Mouse (Mus musculus): ENCODE results near the gene Tmem132d. TPM values are rescaled to one million over a fixed set of nuclear protein-coding genes. Genes with fewer than 3 reads are reported as not detected.
"Not testable (repeated sequence)": the region's sequence is repeated elsewhere in the genome, so short reads cannot be mapped to it uniquely, and the experiment has no call there.

Gene Tmem132d
- total RNA-seq, 2 experiments from 2014 or later, result 0.03 to 0.08 TPM

GRCm38 (mm10) chr5:128113107-128113506 lies 319.8 kb downstream of the Tmem132d start:
- intact Hi-C loops (cut with DNase I), result no loop called here

DNA sequence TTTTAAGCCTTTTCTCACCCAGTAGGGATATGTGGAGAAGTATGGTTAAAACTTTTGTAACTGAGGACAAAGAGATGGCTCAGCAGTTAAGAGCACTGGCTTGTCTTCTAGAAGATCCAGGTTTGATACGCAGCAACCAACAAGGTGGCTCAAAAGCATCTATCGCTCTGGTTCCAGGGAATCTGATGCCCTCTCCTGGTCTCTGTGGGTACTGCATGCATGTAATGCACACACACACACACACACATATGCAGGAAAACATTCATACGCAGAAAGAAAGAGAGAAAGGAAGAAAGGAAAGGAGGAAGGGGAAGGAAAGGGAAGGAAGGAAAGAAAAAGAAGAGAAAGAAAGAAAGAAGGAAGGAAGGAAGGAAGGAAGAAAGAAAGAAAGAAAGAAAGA lies 320.4 kb downstream of the Tmem132d start:
- intact Hi-C loops (cut with DNase I), result no loop called here
- no peak for DNase-seq

More at GRCm38 (mm10) chr5:128113107-128113506, 319.8 kb downstream of the Tmem132d start:
- no peak for DNase-seq

- intact Hi-C loops (cut with DNase I), result no loop called here
- no peak for DNase-seq
These were observed 321.2 kb downstream of the Tmem132d start for GRCm38 (mm10) chr5:128111664-128112063.

DNA sequence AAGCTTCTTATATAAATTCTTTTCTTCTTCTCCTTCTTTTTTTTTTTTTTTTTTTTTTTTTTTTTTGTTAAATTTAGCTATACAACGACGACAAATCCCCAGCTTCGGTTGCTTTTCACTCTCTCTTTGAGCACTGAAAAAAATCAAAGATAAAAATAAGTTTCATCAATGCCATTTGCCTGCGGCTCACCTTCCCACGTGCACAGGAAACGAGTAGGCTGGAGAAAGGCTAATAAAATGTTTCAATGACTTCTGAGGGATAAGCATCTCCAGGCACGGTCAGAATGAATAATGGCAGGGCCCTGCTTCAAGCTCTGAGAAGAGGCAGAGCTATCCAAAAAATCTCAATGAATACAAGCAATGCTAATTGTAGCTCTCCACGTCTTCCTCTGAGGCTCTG lies 330.3 kb downstream of the Tmem132d start:
- intact Hi-C loops (cut with DNase I), result no loop called here

GRCm38 (mm10) chr5:128100331-128100730 lies 332.5 kb downstream of the Tmem132d start:
- intact Hi-C loops (cut with DNase I), result no loop called here
- no peak for DNase-seq

More for the DNA sequence above, 330.3 kb downstream of the Tmem132d start:
- no peak for DNase-seq

- no peak for DNase-seq
- intact Hi-C loops (cut with DNase I), result no loop called here
These were observed 333.4 kb downstream of the Tmem132d start for GRCm38 (mm10) chr5:128099439-128099838.

- intact Hi-C loops (cut with DNase I), result no loop called here
- DNase-seq, result no peak
These were observed 342.3 kb downstream of the Tmem132d start for GRCm38 (mm10) chr5:128090578-128090977.

DNA sequence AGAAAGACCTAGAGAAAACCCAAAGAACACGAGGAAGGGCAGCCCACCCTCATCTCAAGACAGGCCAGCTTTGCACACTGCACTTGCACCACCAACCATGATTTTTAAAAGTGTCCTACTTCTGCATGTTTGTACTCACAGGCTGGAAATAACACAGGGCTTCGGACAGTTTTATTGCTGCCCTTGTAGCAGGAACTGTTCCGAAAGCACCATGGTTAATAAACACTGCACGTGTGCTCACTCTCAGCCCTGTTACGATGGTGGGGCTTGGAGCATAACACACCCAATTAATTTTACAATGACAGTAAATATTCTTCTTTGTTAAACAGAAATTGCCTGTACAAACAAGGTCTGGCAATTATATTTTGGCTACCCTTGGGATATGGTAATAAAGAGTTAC lies 357.4 kb downstream of the Tmem132d start:
- no peak for DNase-seq
- intact Hi-C loops (cut with DNase I), result no loop called here

GRCm38 (mm10) chr5:128072616-128073015 lies 360.3 kb downstream of the Tmem132d start:
- DNase-seq, result no peak
- intact Hi-C loops (cut with DNase I), result no loop called here

DNA sequence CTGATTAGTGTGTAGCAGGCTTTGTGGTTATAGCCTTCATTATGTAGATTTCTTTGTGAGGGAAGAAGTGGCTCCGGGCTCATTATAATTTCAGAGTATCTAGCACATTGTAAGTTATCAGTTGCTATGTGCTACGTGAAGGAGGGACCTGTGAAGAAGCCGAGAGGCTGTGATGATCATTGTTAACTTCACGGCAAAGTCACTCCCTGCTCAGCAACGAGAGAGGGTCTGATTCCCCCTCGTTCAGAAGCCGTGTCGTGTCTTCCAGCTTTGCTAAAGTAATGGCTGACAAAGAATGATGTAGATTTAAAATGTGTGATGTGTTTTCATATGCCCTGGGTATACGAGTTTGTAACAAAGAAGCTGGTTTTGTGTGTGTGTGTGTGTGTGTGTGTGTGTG lies 391.1 kb downstream of the Tmem132d start:
- DNase-seq, result no peak
- intact Hi-C loops (cut with DNase I), result no loop called here

DNA sequence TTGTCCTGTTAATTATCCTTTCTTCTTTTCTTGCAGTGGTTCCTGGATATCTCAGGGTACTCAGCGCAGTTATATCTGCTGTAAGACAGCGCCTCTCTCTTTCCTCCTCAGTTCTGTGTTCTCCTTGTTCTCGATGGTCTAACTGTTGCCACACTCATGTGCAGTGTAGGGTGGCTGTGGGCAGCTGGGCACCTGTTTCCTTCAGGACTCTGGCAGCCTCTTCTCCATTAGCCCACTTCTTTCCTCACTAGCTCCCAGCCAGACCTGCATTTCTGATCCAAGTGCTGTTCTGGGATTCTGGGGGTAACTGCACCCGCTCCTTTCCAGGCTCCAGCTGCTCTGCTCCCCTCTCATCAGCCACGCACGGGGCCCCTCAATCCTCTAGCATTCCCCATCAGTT lies 392.8 kb downstream of the Tmem132d start:
- intact Hi-C loops (cut with DNase I), result no loop called here
- DNase-seq, result no peak

- intact Hi-C loops (cut with DNase I), result no loop called here
- no peak for DNase-seq
These were observed 405.8 kb downstream of the Tmem132d start for GRCm38 (mm10) chr5:128027076-128027475.

DNA sequence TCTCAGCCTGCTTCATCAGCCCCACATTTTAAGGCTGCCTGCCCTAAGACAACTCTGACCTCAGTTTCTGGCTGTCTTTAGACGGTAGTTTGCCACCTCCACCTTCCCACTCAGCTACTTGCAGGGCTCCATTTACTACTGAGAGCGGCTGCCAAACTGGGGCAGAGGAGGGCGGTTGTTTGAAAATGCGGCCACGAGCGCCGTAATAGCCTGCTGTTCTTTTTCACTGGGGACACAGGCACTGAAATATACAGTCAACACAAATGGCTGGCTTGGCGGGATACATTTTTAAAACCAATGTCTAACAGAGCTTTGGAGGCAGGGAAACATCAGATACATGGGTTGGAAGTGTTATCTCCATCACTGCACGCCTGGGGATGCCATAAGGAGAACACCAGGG lies 428.2 kb downstream of the Tmem132d start:
- intact Hi-C loops (cut with DNase I), result no loop called here
- DNase-seq, result no peak

GRCm38 (mm10) chr5:127996526-127997245 lies 436.2 kb downstream of the Tmem132d start:
- intact Hi-C loops (cut with DNase I), result no loop called here
- no peak for DNase-seq

DNA sequence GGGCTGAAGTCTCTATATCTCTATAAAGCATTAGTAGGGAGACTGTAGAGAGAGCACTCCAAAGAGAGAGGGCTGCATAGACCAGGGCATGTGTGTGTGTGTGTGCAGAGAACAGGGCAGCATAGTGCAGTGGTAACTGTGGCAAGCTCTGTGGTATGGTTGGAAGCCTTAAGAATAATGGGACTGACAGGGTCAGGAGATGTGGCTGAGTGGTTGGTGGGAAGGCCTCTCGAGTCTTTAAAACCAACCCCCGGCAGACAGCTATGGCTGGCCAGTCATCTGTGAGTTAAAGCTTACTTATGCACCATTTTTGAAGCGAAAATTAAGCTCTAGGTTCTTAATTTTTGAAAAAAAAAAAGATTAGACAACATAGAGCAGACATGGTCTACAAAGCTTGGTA lies 439.4 kb downstream of the Tmem132d start:
- no peak for DNase-seq
- intact Hi-C loops (cut with DNase I), result no loop called here

DNA sequence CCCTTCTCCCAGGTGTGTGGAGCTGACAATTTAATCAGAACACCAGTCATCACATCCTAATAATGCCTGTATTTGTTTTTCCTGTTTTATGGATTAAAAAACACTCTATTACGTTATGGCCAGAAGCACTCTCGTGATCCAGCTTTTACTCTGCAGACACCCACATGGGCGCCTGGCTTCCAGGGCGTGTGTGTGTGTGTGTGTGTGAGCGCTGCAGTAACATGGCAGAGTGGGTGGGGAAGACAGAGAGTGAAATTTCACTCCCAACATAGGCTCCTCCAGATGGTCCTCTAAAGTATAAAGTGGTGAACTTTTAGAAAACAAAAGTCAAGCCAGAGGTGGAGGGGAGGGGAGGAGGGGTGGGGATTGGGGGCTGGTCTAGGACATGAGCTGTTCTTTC lies 442.1 kb downstream of the Tmem132d start:
- intact Hi-C loops (cut with DNase I), result no loop called here

DNA sequence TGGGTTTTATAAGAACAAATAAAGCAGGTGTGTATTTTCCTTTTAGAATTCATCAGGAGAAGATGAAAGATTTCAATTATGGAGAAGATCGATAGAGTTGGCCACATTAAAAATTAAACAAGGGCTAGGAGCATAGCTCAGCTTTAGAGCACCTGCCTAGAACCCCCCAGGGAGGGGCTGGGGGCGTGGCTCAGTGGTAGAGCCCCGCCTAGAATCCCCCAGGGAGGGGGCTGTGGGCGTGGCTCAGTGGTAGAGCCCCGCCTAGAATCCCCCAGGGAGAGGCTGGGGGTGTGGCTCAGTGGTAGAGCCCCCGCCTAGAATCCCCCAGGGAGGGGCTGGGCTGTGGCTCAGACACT lies 452.9 kb downstream of the Tmem132d start:
- DNase-seq; intact Hi-C loops (cut with DNase I): not testable (repeated sequence)

More for the DNA sequence above, 442.1 kb downstream of the Tmem132d start:
- no peak for DNase-seq

DNA sequence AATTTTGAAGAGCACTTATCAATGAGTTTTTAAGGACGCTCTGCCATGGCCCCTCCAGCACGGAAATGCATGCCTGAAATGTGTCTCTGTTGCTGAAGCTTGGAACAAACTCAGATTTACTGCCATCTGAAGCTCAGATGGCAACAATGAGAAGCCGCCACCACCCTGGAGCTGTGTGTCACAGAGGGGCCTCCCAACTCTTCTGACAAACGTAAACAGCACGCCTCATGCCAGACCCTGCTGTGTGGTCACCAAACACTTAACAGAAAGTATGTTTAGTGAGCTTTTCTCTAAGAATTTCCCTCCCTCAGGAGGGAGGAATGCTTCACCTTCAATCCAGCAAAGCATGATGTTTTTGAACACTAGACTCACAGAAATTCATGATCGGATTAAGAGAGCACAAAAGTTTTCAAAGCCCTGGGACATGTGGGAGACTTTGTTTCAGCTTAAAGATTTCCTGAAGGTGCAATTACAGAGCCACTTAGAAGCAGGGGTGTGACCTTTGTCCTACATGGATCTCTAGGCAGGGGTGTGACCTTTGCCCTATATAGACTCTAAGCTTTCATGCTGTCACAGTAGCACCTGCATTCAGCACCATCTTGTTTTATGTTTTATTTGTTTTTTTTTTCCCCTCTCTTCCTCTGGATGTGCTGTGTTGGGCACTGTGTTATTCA lies 453.4 kb downstream of the Tmem132d start:
- no peak for DNase-seq
- intact Hi-C loops (cut with DNase I), result no loop called here

DNA sequence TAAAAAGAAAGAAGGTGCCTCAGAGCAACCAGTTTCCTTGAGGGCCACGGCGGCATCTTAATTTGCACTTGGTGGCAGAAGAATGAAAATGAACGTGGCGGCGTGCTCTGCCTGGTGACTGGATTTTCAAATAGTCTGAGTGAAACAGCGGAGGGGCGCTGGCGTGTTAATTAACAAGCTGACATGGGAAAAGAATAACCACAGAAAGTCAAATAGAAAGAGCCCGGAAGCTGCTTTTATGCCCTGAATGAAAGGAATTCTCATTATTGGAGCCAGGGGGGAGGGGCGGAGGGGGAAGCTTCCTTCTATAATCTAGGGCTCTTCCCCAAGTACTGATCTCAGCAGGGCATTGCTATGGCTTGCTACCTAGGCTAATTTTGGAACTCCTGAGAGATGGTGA lies 456.2 kb downstream of the Tmem132d start:
- no peak for DNase-seq
- intact Hi-C loops (cut with DNase I), result no loop called here

DNA sequence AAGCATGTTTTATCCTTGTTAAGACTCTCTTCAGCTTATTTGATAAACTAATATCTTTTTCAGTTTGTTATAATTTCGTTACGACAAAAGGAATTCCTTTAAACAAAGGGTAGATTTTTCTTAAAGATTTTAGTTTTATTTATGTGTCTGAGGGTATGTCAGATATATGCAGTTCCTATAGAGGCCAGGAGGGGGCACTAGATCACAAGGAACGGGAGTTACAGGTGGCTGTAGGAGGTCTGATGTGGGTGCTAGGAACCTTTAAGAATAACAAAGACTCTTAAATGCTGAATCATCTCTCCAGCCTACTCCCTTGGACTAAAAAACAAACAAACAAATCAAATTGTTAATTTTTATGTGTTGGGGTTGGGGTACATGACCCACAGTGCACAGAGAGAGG lies 467.2 kb downstream of the Tmem132d start:
- intact Hi-C loops (cut with DNase I), result no loop called here

GRCm38 (mm10) chr5:127962656-127963055 lies 470.2 kb downstream of the Tmem132d start:
- intact Hi-C loops (cut with DNase I), result no loop called here
- DNase-seq, result no peak

More for the DNA sequence above, 467.2 kb downstream of the Tmem132d start:
- no peak for DNase-seq

GRCm38 (mm10) chr5:127956511-127957097 lies 476.3 kb downstream of the Tmem132d start:
- intact Hi-C loops (cut with DNase I), result no loop called here
- no peak for DNase-seq
